Mouse (Mus musculus): ENCODE results near the gene Slc16a8.

Gene Slc16a8

GRCm38 (mm10) chr15:79254661-79255060 lies at the start of gene Slc16a8:
Gene Slc16a8 (minus strand): TSS chr15:79254761.
- CTCF ChIA-PET = no interaction called here

- CTCF ChIA-PET = interaction anchor here (0.6 kb wide), 1 partner anchor 56 kb away, joined by 3 read pairs; no protein-coding TSS in a partner anchor
These were observed 49.2 kb upstream of the Slc16a8 start for GRCm38 (mm10) chr15:79303725-79304124.

- CTCF ChIA-PET = no interaction called here
These were observed 45.1 kb upstream of the Slc16a8 start for GRCm38 (mm10) chr15:79299563-79300155.

GRCm38 (mm10) chr15:79298553-79298952 lies 44.0 kb upstream of the Slc16a8 start:
- CTCF ChIA-PET = no interaction called here

GRCm38 (mm10) chr15:79292779-79293178 lies 38.2 kb upstream of the Slc16a8 start:
- CTCF ChIA-PET = no interaction called here

GRCm38 (mm10) chr15:79290340-79290739 lies 35.8 kb upstream of the Slc16a8 start:
- CTCF ChIA-PET = no interaction called here

- CTCF ChIA-PET = no interaction called here
These were observed 34.9 kb upstream of the Slc16a8 start for GRCm38 (mm10) chr15:79289441-79289840.

- CTCF ChIA-PET = no interaction called here
These were observed 33.8 kb upstream of the Slc16a8 start for GRCm38 (mm10) chr15:79288387-79288786.

- CTCF ChIA-PET = no interaction called here
These were observed 32.5 kb upstream of the Slc16a8 start for GRCm38 (mm10) chr15:79287091-79287490.

- CTCF ChIA-PET = interaction anchor here (0.6 kb wide), 1 partner anchor 502 kb away, joined by 3 read pairs; no protein-coding TSS in a partner anchor
These were observed 31.6 kb upstream of the Slc16a8 start for GRCm38 (mm10) chr15:79286141-79286540.

GRCm38 (mm10) chr15:79285399-79285798 lies 30.8 kb upstream of the Slc16a8 start, which contains the start of gene Baiap2l2:
Gene Baiap2l2 (minus strand): TSS chr15:79285537.
- CTCF ChIA-PET = interaction anchor here (0.6 kb wide), 1 partner anchor 502 kb away, joined by 3 read pairs; no protein-coding TSS in a partner anchor

GRCm38 (mm10) chr15:79283371-79283770 lies 28.8 kb upstream of the Slc16a8 start:
- CTCF ChIA-PET = interaction anchor here (0.5 to 0.6 kb wide), 2 partner anchors 157 to 185 kb away, joined by 3 to 7 read pairs; no protein-coding TSS in a partner anchor

GRCm38 (mm10) chr15:79282434-79282833 lies 27.9 kb upstream of the Slc16a8 start:
- CTCF ChIA-PET = interaction anchor here (0.6 kb wide), 1 partner anchor 1207 kb away, joined by 3 read pairs; no protein-coding TSS in a partner anchor

GRCm38 (mm10) chr15:79281389-79281788 lies 26.8 kb upstream of the Slc16a8 start:
- CTCF ChIA-PET = no interaction called here

- CTCF ChIA-PET = no interaction called here
These were observed 26.3 kb upstream of the Slc16a8 start for GRCm38 (mm10) chr15:79280850-79281249.

GRCm38 (mm10) chr15:79280209-79280608 lies 25.6 kb upstream of the Slc16a8 start:
- CTCF ChIA-PET = interaction anchor here (0.7 kb wide), 1 partner anchor 1475 kb away, joined by 6 read pairs; no protein-coding TSS in a partner anchor

GRCm38 (mm10) chr15:79277728-79278127 lies 23.2 kb upstream of the Slc16a8 start:
- CTCF ChIA-PET = no interaction called here

- CTCF ChIA-PET = interaction anchor here (0.7 kb wide), 1 partner anchor 183 kb away, joined by 12 read pairs; no protein-coding TSS in a partner anchor
These were observed 18.5 kb upstream of the Slc16a8 start for GRCm38 (mm10) chr15:79273020-79273419.

GRCm38 (mm10) chr15:79271124-79271746 lies 16.7 kb upstream of the Slc16a8 start:
- CTCF ChIA-PET = interaction anchor here (1.1 kb wide), 1 partner anchor 131 kb away, joined by 3 read pairs; the partner anchor contains the start of gene Polr2f

- CTCF ChIA-PET = interaction anchor here (1.1 kb wide), 1 partner anchor 130 kb away, joined by 3 read pairs; the partner anchor contains the start of gene Polr2f
These were observed 16.0 kb upstream of the Slc16a8 start for GRCm38 (mm10) chr15:79270317-79271123.

GRCm38 (mm10) chr15:79268521-79268920 lies 14.0 kb upstream of the Slc16a8 start:
- CTCF ChIA-PET = no interaction called here

- CTCF ChIA-PET = interaction anchor here (0.6 kb wide), 1 partner anchor 507 kb away, joined by 9 read pairs; no protein-coding TSS in a partner anchor
These were observed 10.8 kb upstream of the Slc16a8 start for GRCm38 (mm10) chr15:79265384-79265783.

Measured in spleen, embryonic (tissue).